Mouse (Mus musculus): ENCODE results near the gene Gm43552.
A peak's percentile ranks its signal among the peaks of the same experiment; 100 is the strongest.
"Not testable (repeated sequence)": the region's sequence is repeated elsewhere in the genome, so short reads cannot be mapped to it uniquely, and the experiment has no call there.

The Gm43552 gene

GRCm38 (mm10) chr5:65492716-65493531 lies at the start of gene Gm43552:
Gm43552 (minus strand) TSS chr5:65492833.
- peak; percentile 94 to 95 for DNase-seq (ENCODE audit: low spot score in 2 of 2)

GRCm38 (mm10) chr5:65541889-65542288 lies 49.3 kb upstream of the Gm43552 start:
- no peak for DNase-seq (ENCODE audit: low spot score in 2 of 2)

- no peak for DNase-seq (ENCODE audit: low spot score in 2 of 2)
These were observed 47.2 kb upstream of the Gm43552 start for GRCm38 (mm10) chr5:65539786-65540185.

- no peak for DNase-seq (ENCODE audit: low spot score in 2 of 2)
These were observed 46.2 kb upstream of the Gm43552 start for GRCm38 (mm10) chr5:65538829-65539228.

GRCm38 (mm10) chr5:65538121-65538520 lies 45.5 kb upstream of the Gm43552 start:
- DNase-seq (ENCODE audit: low spot score in 2 of 2) = no peak

GRCm38 (mm10) chr5:65537420-65538071 lies 44.9 kb upstream of the Gm43552 start:
- peak in 1 of 2 experiments; percentile 33 for DNase-seq (ENCODE audit: low spot score in 2 of 2)

GRCm38 (mm10) chr5:65536751-65537419 lies 44.3 kb upstream of the Gm43552 start, which contains the start of the genes Smim14 and Ube2k:
Smim14 (minus strand) TSS chr5:65537184.
Ube2k (plus strand) TSS chr5:65537233.
- peak; percentile 91 to 95 for DNase-seq (ENCODE audit: low spot score in 2 of 2)

- not testable (repeated sequence) for DNase-seq (ENCODE audit: low spot score in 2 of 2)
These were observed 43.4 kb upstream of the Gm43552 start for GRCm38 (mm10) chr5:65536068-65536465.

GRCm38 (mm10) chr5:65535457-65536067 lies 42.9 kb upstream of the Gm43552 start:
- peak in 1 of 2 experiments; percentile 52 for DNase-seq (ENCODE audit: low spot score in 2 of 2)

- DNase-seq (ENCODE audit: low spot score in 2 of 2) = no peak
These were observed 41.9 kb upstream of the Gm43552 start for GRCm38 (mm10) chr5:65534496-65534895.

GRCm38 (mm10) chr5:65531283-65531682 lies 38.6 kb upstream of the Gm43552 start:
- DNase-seq (ENCODE audit: low spot score in 2 of 2) = no peak

- peak in 1 of 2 experiments; percentile 15 for DNase-seq (ENCODE audit: low spot score in 2 of 2)
These were observed 33.2 kb upstream of the Gm43552 start for GRCm38 (mm10) chr5:65525674-65526443.

GRCm38 (mm10) chr5:65524831-65525230 lies 32.2 kb upstream of the Gm43552 start:
- no peak for DNase-seq (ENCODE audit: low spot score in 2 of 2)

- no peak for DNase-seq (ENCODE audit: low spot score in 2 of 2)
These were observed 29.2 kb upstream of the Gm43552 start for GRCm38 (mm10) chr5:65521803-65522202.

GRCm38 (mm10) chr5:65514635-65515278 lies 22.1 kb upstream of the Gm43552 start:
- peak in 1 of 2 experiments; percentile 25 for DNase-seq (ENCODE audit: low spot score in 2 of 2)

GRCm38 (mm10) chr5:65513506-65513905 lies 20.9 kb upstream of the Gm43552 start:
- no peak for DNase-seq (ENCODE audit: low spot score in 2 of 2)

GRCm38 (mm10) chr5:65508395-65508794 lies 15.8 kb upstream of the Gm43552 start:
- DNase-seq (ENCODE audit: low spot score in 2 of 2) = no peak

- peak; percentile 25 to 47 for DNase-seq (ENCODE audit: low spot score in 2 of 2)
These were observed 13.2 kb upstream of the Gm43552 start for GRCm38 (mm10) chr5:65505786-65506185.

- DNase-seq (ENCODE audit: low spot score in 2 of 2) = no peak
These were observed 8.8 kb upstream of the Gm43552 start for GRCm38 (mm10) chr5:65501407-65501806.

- no peak for DNase-seq (ENCODE audit: low spot score in 2 of 2)
These were observed 7.6 kb upstream of the Gm43552 start for GRCm38 (mm10) chr5:65500231-65500630.
